Mouse (Mus musculus) T-helper 17 cell (primary cell): ENCODE data around the gene Ccdc33.

Experiments used
- in situ Hi-C, 2 experiments: fragments of 300-600 bp; cut with MboI, MseI; formaldehyde crosslinking; loops; 1 replicate in 1 of 2; 2 replicates in 1 of 2; pipeline ENCODE4 v1.15.1; 2025; ENCODE audit warnings: high pct_unique_total_duplicates in 2 of 2

Ccdc33 gene

GRCm38 (mm10) chr9:58118671-58119070 is at the start of gene Ccdc33:
Ccdc33 (minus strand) TSS chr9:58118823.
- in situ Hi-C loops, result no loop called here

GRCm38 (mm10) chr9:58165779-58166178 is 47.2 kb upstream of the Ccdc33 start:
- in situ Hi-C loops, result no loop called here

DNA sequence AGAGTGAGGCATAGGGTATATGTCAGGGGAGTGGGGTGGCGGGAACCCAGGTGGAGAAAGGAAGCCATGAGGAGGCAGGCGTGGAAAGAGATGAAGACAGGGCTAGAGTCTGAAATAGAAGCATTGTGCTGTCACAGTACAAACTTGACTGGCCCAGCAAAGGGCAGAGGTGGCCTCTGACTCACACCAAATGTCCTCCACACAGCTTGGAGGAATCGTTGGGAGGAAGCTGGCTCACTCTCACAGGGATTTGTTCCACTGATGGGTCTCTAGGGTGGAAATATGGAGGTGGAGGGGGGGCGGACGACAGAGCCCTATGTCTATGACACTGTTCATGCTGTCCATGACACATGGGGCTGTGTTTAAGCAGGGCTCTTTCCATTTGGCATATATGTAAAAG is 44.5 kb upstream of the Ccdc33 start:
- in situ Hi-C loops, result loop anchor here in 1 of 2 experiments (5.0 kb wide), 1 partner anchor 66 kb away; no protein-coding TSS in a partner anchor

DNA sequence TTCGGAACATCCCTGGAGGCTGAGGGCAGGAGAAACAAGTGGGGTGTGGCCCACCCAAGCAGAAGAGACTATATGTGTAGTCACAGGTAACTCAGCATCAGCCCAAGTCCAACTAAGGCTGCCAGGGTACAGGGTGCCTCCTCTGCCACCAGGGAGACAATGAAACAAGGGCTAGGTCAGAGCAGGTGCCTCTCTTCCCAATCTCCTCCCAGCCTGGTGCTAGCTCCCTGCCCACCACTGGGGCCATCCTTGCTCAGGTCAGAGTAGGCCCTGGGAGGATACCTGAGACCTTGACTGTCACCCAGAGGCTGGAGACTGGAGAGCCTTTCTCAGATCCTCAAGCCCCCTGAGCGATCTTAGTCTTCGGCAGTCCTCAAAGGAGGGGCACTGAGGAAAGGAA is 43.5 kb upstream of the Ccdc33 start:
- in situ Hi-C loops, result loop anchor here in 1 of 2 experiments (5.0 kb wide), 1 partner anchor 65 kb away; no protein-coding TSS in a partner anchor

DNA sequence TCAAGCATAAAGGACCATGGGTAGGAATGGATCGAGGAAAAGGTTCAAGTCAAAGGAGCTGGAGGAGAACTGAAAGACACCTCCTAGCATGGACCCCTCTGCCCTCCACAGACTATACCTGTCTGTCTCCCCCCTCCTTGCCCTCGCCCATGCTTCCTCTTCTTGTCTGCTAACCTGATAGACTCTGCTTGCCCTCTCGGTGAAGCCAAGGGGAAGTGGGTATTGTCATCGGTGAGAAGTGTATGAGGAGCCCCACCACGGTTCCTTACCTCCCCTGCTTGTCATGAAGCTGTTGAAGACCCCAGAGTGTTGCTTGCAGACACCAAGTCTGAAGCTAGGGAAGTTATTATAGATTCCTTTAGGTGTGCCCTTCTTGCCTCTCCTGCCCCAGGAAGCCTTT is 41.7 kb upstream of the Ccdc33 start:
- in situ Hi-C loops, result loop anchor here in 1 of 2 experiments (5.0 kb wide), 1 partner anchor 63 kb away; no protein-coding TSS in a partner anchor

DNA sequence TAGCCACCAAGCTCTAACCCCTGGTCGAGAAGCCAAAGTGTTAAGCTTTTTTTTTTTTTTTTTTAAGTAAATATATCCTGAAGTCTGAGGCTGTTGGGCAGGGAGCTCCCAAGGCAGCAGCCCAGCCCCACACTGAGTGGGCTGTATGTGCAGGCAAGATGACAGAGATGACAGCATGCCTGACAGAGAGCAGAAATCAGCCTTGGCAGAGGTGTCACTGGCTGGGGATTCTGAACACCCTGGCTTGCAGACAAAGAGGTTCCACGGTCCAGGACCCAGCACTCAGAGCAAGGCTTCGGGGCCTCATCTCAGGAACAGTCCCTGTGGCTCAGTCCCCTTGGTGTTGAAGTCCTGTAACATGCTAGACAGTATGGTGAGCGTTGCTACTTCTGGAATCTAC is 41.2 kb upstream of the Ccdc33 start:
- in situ Hi-C loops, result loop anchor here in 1 of 2 experiments (5.0 kb wide), 2 partner anchors 63 to 678 kb away; no protein-coding TSS in a partner anchor

GRCm38 (mm10) chr9:58158541-58159311 is 40.1 kb upstream of the Ccdc33 start:
- in situ Hi-C loops, result loop anchor here in 1 of 2 experiments (5.0 kb wide), 1 partner anchor 676 kb away; no protein-coding TSS in a partner anchor

GRCm38 (mm10) chr9:58157838-58158237 is 39.2 kb upstream of the Ccdc33 start:
- in situ Hi-C loops, result loop anchor here in 1 of 2 experiments (5.0 kb wide), 1 partner anchor 676 kb away; no protein-coding TSS in a partner anchor

DNA sequence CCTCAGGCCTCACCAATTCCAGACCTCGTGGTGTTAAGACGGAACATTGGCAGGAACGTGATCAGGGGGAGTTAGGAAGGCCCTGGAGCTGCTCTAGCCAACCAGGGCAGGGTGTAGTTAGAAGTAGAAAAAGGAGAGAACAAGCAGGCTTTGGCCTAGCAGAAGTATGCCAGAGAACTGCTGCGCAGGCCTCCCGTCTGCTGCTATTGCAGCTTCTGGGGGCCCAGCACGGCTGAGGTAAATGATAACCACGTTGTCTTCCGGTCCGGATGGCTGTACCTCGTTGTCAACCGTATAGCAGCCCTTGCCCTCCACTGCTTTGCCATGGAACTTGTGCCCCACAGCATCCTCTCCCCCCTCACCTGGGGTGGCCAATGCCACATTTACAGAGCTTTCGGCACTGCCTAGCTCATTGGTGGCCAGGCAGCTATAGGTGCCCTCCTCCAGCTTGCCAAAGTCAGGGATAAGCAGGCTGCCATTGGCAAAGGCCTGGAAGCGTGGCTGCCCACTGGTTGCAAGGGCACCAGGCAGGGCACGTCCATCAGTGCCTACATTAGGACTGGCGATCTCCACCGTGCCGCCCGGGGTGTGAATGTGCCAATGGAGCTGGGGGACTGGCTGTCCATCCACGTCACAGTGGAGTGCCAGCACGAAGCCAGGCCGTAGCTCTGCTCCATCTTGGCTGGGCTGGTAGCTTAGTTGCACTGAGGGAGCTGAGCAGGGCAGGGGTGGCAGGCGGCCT is 38.4 kb upstream of the Ccdc33 start:
- in situ Hi-C loops, result loop anchor here in 1 of 2 experiments (5.0 kb wide), 1 partner anchor 675 kb away; no protein-coding TSS in a partner anchor

DNA sequence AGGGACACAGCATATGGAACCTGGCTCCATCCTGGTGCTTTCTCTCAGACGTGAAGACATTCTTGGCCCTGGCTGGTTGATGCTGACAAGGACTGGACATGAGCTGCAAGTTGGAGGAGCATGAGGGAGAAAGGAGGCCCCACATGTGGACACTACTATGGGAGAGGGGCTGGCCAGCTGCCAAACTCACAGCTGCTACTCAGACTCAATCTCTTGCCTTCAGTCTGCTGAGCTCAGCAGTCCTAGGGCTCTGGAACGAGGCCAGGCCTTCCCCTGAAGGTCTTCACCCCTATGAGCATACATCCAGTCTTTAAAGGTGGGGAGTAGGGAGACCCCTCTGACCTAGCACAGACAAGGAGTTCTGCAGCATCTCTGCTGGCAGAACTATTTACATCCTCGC is 36.7 kb upstream of the Ccdc33 start:
- in situ Hi-C loops, result loop anchor here in 1 of 2 experiments (5.0 kb wide), 1 partner anchor 673 kb away; no protein-coding TSS in a partner anchor

DNA sequence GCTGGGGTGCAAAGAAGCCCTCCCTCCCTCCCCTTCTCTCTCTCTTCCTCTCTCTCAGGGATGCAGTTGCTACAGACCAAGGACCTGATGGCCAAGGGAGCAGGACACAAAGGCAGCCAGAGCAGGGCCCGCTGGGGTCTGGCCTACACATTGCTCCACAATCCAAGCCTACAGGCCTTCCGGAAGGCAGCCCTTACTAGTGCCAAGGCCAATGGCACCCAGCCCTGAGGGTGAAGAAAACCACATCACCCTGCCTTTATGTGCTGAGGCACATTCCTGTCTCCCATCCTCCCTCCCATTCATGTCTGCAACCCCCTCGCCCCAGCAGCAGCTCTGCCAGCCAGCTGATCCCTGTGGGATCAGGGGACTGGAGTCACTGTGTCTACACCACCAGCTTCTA is 34.5 kb upstream of the Ccdc33 start:
- in situ Hi-C loops, result loop anchor here in 1 of 2 experiments (5.0 kb wide), 1 partner anchor 111 kb away; no protein-coding TSS in a partner anchor

- in situ Hi-C loops, result loop anchor here in 1 of 2 experiments (5.0 kb wide), 1 partner anchor 109 kb away; no protein-coding TSS in a partner anchor
Measured at GRCm38 (mm10) chr9:58150733-58151361, 32.2 kb upstream of the Ccdc33 start.

DNA sequence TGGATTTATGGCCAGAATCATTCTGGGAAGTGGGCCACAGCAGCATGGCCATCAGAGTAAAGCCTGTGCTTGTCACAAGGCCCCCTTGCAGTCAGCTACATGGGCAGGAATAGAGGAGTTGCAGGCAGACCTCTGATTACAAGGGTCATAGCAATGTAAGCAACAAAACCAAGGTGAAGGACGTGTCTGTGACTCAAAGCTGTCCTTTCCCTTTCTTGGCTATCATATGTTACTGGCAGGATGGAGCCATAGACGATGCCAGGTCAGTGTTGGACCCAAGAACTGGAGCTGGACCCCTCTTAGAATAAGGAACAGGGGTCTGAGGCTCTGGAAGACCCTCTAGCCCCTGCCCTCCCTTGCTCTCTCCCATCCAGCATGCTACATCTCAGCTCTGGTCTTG is 30.2 kb upstream of the Ccdc33 start:
- in situ Hi-C loops, result no loop called here

- in situ Hi-C loops, result no loop called here
Measured at GRCm38 (mm10) chr9:58145417-58145816, 26.8 kb upstream of the Ccdc33 start.

DNA sequence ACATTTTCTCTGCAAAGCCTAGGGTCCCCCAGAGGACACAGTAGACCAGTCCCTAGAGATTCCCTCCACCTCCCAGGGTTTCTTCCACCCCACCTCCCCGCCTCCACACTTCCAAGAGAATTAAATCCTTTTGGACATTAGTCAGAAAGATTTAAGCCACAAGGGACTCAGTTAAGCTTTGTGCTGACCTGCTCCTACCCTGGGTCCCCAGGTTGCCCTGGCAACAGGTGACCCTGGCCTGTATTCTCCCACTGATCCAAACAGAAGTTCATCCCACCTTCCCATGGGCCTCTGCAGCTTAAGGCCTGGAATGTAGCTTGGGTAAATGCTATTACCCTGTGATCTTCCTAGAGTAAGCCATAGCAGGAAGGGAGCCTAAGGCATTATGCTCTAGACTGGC is 26.0 kb upstream of the Ccdc33 start:
- in situ Hi-C loops, result loop anchor here in 1 of 2 experiments (5.0 kb wide), 1 partner anchor 107 kb away; no protein-coding TSS in a partner anchor

- in situ Hi-C loops, result loop anchor here in 1 of 2 experiments (5.0 kb wide), 1 partner anchor 106 kb away; no protein-coding TSS in a partner anchor
Measured at GRCm38 (mm10) chr9:58143419-58143818, 24.8 kb upstream of the Ccdc33 start.

GRCm38 (mm10) chr9:58139947-58140346 is 21.3 kb upstream of the Ccdc33 start:
- in situ Hi-C loops, result loop anchor here in 1 of 2 experiments (5.0 kb wide), 1 partner anchor 103 kb away; no protein-coding TSS in a partner anchor

GRCm38 (mm10) chr9:58135921-58136321 is 17.3 kb upstream of the Ccdc33 start:
- in situ Hi-C loops, result no loop called here

- in situ Hi-C loops, result no loop called here
Measured at GRCm38 (mm10) chr9:58134906-58135305, 16.3 kb upstream of the Ccdc33 start.

GRCm38 (mm10) chr9:58133893-58134884 is 15.6 kb upstream of the Ccdc33 start:
- in situ Hi-C loops, result no loop called here
